Mouse (Mus musculus) ovary, postnatal 14 days (tissue): ENCODE measurements at regions not wholly inside any gene's neighbourhood (a gene's known extent, or its start where the extent isn't known, plus 50 kb on each side); places are given as distances from the start of the nearest gene placed in this dataset.

ENCODE experiments used
- DNase-seq: peaks from one replicate; pipeline ENCODE4 v3.0.0; 2022; ENCODE audit warnings: low spot score

GRCm38 (mm10) chr10:37214656-37215055, 75.9 kb upstream of the Marcks start:
- no peak for DNase-seq

GRCm38 (mm10) chr10:37212350-37213035, 73.8 kb upstream of the Marcks start:
- no peak for DNase-seq

- no peak for DNase-seq
These were observed 72.6 kb upstream of the Marcks start for GRCm38 (mm10) chr10:37211305-37211704.

- DNase-seq = no peak
These were observed 71.5 kb upstream of the Marcks start for GRCm38 (mm10) chr10:37210223-37210622.

- no peak for DNase-seq
These were observed 68.3 kb upstream of the Marcks start for GRCm38 (mm10) chr10:37206986-37207385.

- no peak for DNase-seq
These were observed 67.8 kb upstream of the Marcks start for GRCm38 (mm10) chr10:37206546-37206945.

GRCm38 (mm10) chr10:37203709-37204108, 65.0 kb upstream of the Marcks start:
- DNase-seq = no peak

GRCm38 (mm10) chr10:37194798-37195453, 56.2 kb upstream of the Marcks start:
- no peak for DNase-seq

- peak; percentile 40 for DNase-seq
These were observed 55.5 kb upstream of the Marcks start for GRCm38 (mm10) chr10:37194131-37194797.

- no peak for DNase-seq
These were observed 53.9 kb upstream of the Marcks start for GRCm38 (mm10) chr10:37192661-37193060.

- no peak for DNase-seq
These were observed 51.4 kb upstream of the Marcks start for GRCm38 (mm10) chr10:37190092-37190491.
